Mouse (Mus musculus) C2C12 (cell line): Measurements from ENCODE around the gene Timm17b. TPM values are rescaled to one million over a fixed set of nuclear protein-coding genes. Genes with fewer than 3 reads are reported as not detected.

Experiments
- H3K27me3 ChIP-seq: one replicate; pipeline ENCODE4 v1.6.1; 2011; ENCODE audit not compliant: control insufficient read depth, insufficient read depth, insufficient read length
- H3K36me3 ChIP-seq: one replicate; pipeline ENCODE4 v1.6.1; 2011; ENCODE audit not compliant: control insufficient read depth, insufficient read depth
- H3K4me3 ChIP-seq: one replicate; pipeline ENCODE4 v1.5.1; 2011; ENCODE audit warnings: mild to moderate bottlenecking, control low read depth; ENCODE audit not compliant: poor library complexity, insufficient read depth, severe bottlenecking
- H3K79me2 ChIP-seq: one replicate; pipeline ENCODE4 v1.6.1; 2011; ENCODE audit not compliant: control insufficient read depth, insufficient read depth
- H3K79me3 ChIP-seq: one replicate; pipeline ENCODE4 v1.6.1; 2011; ENCODE audit warnings: low read depth, control low read depth
- H3ac ChIP-seq: one replicate; pipeline ENCODE3; 2011; ENCODE audit warnings: low read depth; ENCODE audit not compliant: control insufficient read depth, insufficient read length
- CEBPB ChIP-seq: IDR thresholded peaks from one replicate; pipeline ENCODE4 v1.6.1; 2011; ENCODE audit warnings: low read depth, mild to moderate bottlenecking, control low read depth, moderate library complexity
- CTCF ChIP-seq: IDR thresholded peaks from one replicate; pipeline ENCODE4 v1.5.1; 2011; ENCODE audit not compliant: control insufficient read depth, insufficient read depth, insufficient read length
- FOSL1 ChIP-seq: IDR thresholded peaks from one replicate; pipeline ENCODE4 v1.8.0; 2011; ENCODE audit warnings: mild to moderate bottlenecking, low read length; ENCODE audit not compliant: poor library complexity, insufficient read depth, severe bottlenecking
- MAX ChIP-seq: IDR thresholded peaks from one replicate; pipeline ENCODE4 v1.6.1; 2011; ENCODE audit warnings: mild to moderate bottlenecking, control low read depth
- MYOD1 ChIP-seq: IDR thresholded peaks from one replicate; pipeline ENCODE4 v1.6.1; 2011; ENCODE audit warnings: low read depth; ENCODE audit not compliant: control insufficient read depth, insufficient read length
- MYOG ChIP-seq: IDR thresholded peaks from one replicate; pipeline ENCODE4 v1.6.1; 2011; ENCODE audit not compliant: control insufficient read depth, insufficient read length; ENCODE audit errors: extremely low read depth
- USF1 ChIP-seq: IDR thresholded peaks from one replicate; pipeline ENCODE4 v1.6.1; 2011; ENCODE audit warnings: low read depth, mild to moderate bottlenecking, control low read depth, moderate library complexity
- long read RNA-seq, 2 experiments: library from polyadenylated mRNA; unstranded; transcript quantifications; one replicate each; pipeline ENCODE4 v2.0.0; 2019 to 2020
- polyA plus RNA-seq: library from polyadenylated mRNA; unstranded; fragments of >200 nt; fragmentation: generic; extraction: Trizol; gene quantifications from one replicate; pipeline ENCODE4 v1.2.1, GENCODE M21; 2012; ENCODE audit warnings: missing spikeins

Timm17b gene
- polyA plus RNA-seq: 43.1 TPM
- long read RNA-seq, experiment 1, transcript Timm17b-201 (6 exons, 2,381 nt): major isoform, 63 of 77 reads
- long read RNA-seq, experiment 1, partial matches to known transcripts: 4 of 77 reads
- long read RNA-seq, experiment 1, other reads (novel, unspliced or antisense): 7 of 77 reads
- long read RNA-seq, experiment 2, transcript Timm17b-201 (6 exons, 2,381 nt): major isoform, 20 of 30 reads
- long read RNA-seq, experiment 2, partial matches to known transcripts: 0 of 30 reads
- long read RNA-seq, experiment 2, other reads (novel, unspliced or antisense): 10 of 30 reads

GRCm38 (mm10) chrX:7898880-7899874 is at the start of gene Timm17b, which contains the start of gene Pqbp1:
Gene Timm17b (plus strand): TSS chrX:7899357.
Gene Pqbp1 (minus strand): TSS chrX:7899269.
- peak within 1 kb of the TSS; percentile 50 for H3K4me3 ChIP-seq
- no peak for TF ChIP-seq MYOD1
- peak; percentile 11 for TF ChIP-seq MAX
- H3K79me2 ChIP-seq: peaks cover 12% of the 10 kb centered on the region
- peaks cover 11% of the 10 kb centered on the region for H3K36me3 ChIP-seq
- H3ac ChIP-seq: peak within 1 kb of the TSS; percentile 94
- no peaks in the 10 kb centered on the region for H3K27me3 ChIP-seq
- H3K79me3 ChIP-seq: peaks cover 3% of the 10 kb centered on the region

DNA sequence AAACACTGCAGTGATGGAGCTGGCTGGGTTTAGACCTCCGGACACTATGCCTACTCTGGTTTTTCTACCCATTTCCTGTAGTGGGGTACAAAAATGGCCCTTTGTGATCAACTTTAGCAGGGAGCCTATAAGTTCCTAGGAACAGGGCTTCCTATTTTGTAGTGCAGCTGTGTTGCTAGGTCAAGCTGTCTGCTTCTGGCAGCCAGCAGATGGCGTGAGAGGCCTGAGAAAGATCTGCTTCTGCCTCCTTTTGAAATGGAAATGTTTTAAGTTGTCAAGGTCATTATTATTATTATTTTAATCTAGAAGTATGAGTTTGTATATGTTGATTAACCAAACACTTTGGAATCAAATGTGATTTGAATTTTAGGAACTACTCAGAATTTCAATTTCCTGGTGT is 44.6 kb upstream of the Timm17b start:
- Histone ChIP-seq H3K79me2 (no peaks in the 10 kb centered on the region), H3K27me3 (no peaks in the 10 kb centered on the region), H3K4me3 (no peak overlapping the region), H3K36me3 (peaks cover 11% of the 10 kb centered on the region), H3K79me3 (peaks cover 10% of the 10 kb centered on the region), H3ac (no peak overlapping the region)
- TF ChIP-seq MAX: no peak
- TF ChIP-seq MYOD1: no peak
- no peak for TF ChIP-seq MYOG
- TF ChIP-seq CEBPB: no peak
- TF ChIP-seq CTCF: peak; percentile 7

DNA sequence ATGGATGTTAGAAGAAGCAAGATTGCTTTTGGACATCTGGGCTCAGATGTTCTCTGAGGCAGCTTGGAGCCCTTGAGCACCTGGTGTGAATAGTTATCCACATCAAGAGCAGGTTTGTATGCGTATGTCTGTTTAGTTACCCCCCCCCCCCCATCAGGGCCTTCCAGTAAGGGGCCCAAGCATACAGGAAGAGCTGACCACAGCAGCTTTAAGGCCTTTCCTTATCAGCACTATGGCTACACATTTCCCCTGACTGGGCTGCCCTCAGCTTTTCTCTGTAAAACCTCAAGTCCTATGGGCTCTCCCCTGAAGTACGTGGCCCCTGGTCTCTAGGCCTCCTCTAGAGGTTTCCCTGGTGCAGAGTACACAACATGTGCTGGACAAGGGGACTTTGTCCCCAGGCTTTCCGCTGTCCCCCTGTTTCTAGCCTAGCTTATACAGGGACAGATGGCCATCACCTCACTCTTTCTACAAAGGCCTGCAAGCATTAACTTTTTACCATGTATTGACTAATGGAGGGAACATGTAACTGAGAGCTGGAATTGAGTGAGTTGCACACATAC is 39.9 kb upstream of the Timm17b start:
- H3K4me3 ChIP-seq: no peak overlapping the region
- H3ac ChIP-seq: no peak overlapping the region
- peaks cover 3% of the 10 kb centered on the region for H3K36me3 ChIP-seq
- no peak for TF ChIP-seq MAX
- no peak for TF ChIP-seq USF1
- no peak for TF ChIP-seq FOSL1
- TF ChIP-seq MYOD1: no peak
- no peak for TF ChIP-seq CTCF
- no peak for TF ChIP-seq MYOG
- H3K27me3 ChIP-seq: no peaks in the 10 kb centered on the region
- peaks cover 14% of the 10 kb centered on the region for H3K79me2 ChIP-seq
- H3K79me3 ChIP-seq: peaks cover 5% of the 10 kb centered on the region

DNA sequence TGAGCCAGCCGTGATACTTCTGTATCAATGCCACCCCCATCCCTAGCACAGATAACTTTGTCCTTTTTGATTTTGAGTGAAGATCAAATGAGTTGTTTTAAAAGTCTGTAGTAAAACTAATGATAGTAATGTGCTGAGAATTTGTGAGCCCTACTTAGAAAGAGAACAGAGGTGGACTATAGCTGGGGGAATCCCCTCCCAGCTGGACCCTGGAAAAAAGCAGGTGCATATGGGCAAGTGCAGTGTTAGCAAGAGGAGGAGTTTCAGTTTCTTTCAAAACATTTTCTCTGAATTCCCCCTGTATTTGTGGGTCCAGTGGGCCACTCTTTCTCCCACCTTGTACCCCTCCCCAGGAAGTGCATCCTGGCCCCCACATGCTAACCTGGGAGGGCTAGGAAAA is 36.0 kb upstream of the Timm17b start:
- TF ChIP-seq USF1: no peak
- no peak for TF ChIP-seq MYOG
- TF ChIP-seq MAX: no peak
- no peak for TF ChIP-seq CEBPB
- no peak for TF ChIP-seq FOSL1
- no peak for TF ChIP-seq CTCF
- TF ChIP-seq MYOD1: no peak
- Histone ChIP-seq H3K4me3 (no peak overlapping the region), H3K79me2 (peaks cover 22% of the 10 kb centered on the region), H3K36me3 (no peaks in the 10 kb centered on the region), H3ac (no peak overlapping the region), H3K27me3 (no peaks in the 10 kb centered on the region), H3K79me3 (peaks cover 7% of the 10 kb centered on the region)

DNA sequence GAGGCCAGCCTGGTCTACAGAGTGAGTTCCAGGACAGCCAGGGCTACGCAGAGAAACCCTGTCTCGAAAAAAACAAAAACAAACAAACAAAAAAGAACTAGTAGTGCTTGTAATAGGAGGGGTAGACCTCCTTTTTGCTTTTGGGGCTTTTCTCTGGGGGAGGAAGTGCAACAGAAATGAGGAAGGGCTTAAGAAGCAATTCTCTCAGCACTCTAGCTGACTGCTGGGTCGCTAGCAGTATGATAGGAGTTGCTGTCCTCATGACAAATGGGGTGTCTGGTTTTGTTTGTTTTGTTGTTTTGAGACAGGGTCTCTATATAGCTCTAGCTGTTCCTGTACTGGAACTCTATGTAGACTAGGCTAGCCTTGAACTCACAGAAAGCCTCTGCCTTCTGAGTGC is 34.6 kb upstream of the Timm17b start:
- no peak overlapping the region for H3K4me3 ChIP-seq
- no peak overlapping the region for H3ac ChIP-seq
- peaks cover 4% of the 10 kb centered on the region for H3K79me3 ChIP-seq
- TF ChIP-seq MYOG (no peak), CEBPB (no peak), MYOD1 (no peak), CTCF (no peak), MAX (no peak), FOSL1 (no peak), USF1 (no peak)
- H3K79me2 ChIP-seq: peaks cover 22% of the 10 kb centered on the region
- H3K27me3 ChIP-seq: no peaks in the 10 kb centered on the region
- H3K36me3 ChIP-seq: no peaks in the 10 kb centered on the region
